ENCODE assay signal across 10 mouse cellular contexts in genomic region chr16:42908381-42908780, GRCm38 (mm10). TPM values are rescaled to one million over a fixed set of nuclear protein-coding genes. Genes with fewer than 3 reads are reported as not detected.
A peak's percentile ranks its signal among the peaks of the same experiment; 100 is the strongest.
DNase-seq lines count a peak whose midpoint lies in the region; ATAC-seq and TF ChIP-seq lines count a peak whose summit lies in the region.
"Had no signal": no experiment of that assay in that cellular context is flagged by ENCODE, and none has a peak within 500 bp of the region (broad histone marks: within the 10 kb centered on the region; RNA-seq: fewer than 3 reads in every experiment).

No protein-coding gene starts in this region.

- H3K9me3 ChIP-seq in hindbrain, embryonic 16.5 days (ENCODE audit: control insufficient read depth, low read length), result no peaks in the 10 kb centered on the region
- no peaks in the 10 kb centered on the region for H3K9me3 ChIP-seq in hindbrain, embryonic 11.5 days (ENCODE audit: control insufficient read depth, low read length)
- H3K9me3 ChIP-seq in lung, embryonic 14.5 days (ENCODE audit: low read depth, low read length), result no peaks in the 10 kb centered on the region
- no peaks in the 10 kb centered on the region for H3K9me3 ChIP-seq in forebrain, embryonic 15.5 days
- no peaks in the 10 kb centered on the region for H3K9me3 ChIP-seq in liver, postnatal 0 days (ENCODE audit: low read length)

- H3K4me1 ChIP-seq in hindbrain, embryonic 16.5 days (ENCODE audit: control insufficient read depth, insufficient read depth, low read depth, low read length), result no peaks in the 10 kb centered on the region
- no peaks in the 10 kb centered on the region for H3K4me1 ChIP-seq in hindbrain, embryonic 11.5 days (replicated peaks; ENCODE audit: control insufficient read depth, insufficient read depth, low read length)
- H3K4me1 ChIP-seq in lung, embryonic 14.5 days (ENCODE audit: insufficient read depth), result no peaks in the 10 kb centered on the region
- H3K4me1 ChIP-seq in forebrain, embryonic 15.5 days, result peaks cover 30% of the 10 kb centered on the region
- peaks cover 8% of the 10 kb centered on the region; the same call in 1 of the 2 replicates for H3K4me1 ChIP-seq in liver, postnatal 0 days (ENCODE audit: insufficient read depth)

- H3K36me3 ChIP-seq in hindbrain, embryonic 16.5 days (ENCODE audit: control insufficient read depth, insufficient read depth, low read length), result no peaks in the 10 kb centered on the region
- no peaks in the 10 kb centered on the region for H3K36me3 ChIP-seq in hindbrain, embryonic 11.5 days (ENCODE audit: control insufficient read depth, insufficient read depth, low read length)
- H3K36me3 ChIP-seq in lung, embryonic 14.5 days (ENCODE audit: insufficient read depth), result no peaks in the 10 kb centered on the region
- H3K36me3 ChIP-seq in forebrain, embryonic 15.5 days, result no peaks in the 10 kb centered on the region
- H3K36me3 ChIP-seq in liver, postnatal 0 days (replicated peaks; ENCODE audit: insufficient read depth, low read length), result no peaks in the 10 kb centered on the region

- DNase-seq in hindbrain, embryonic 11.5 days (ENCODE audit: low spot score), result no peak
- DNase-seq in lung, embryonic 14.5 days, result no peak
- no peak for DNase-seq in lung, postnatal 10 days
- no peak for DNase-seq in liver, postnatal 0 days
- DNase-seq in retina, postnatal 1 day, result no peak
- DNase-seq: cerebellum, postnatal 10 days; gastrocnemius, postnatal 25 days had no signal

- no peak overlapping the region for H3K27ac ChIP-seq in hindbrain, embryonic 16.5 days (ENCODE audit: low read depth, low read length)
- H3K27ac ChIP-seq in hindbrain, embryonic 11.5 days (ENCODE audit: low read depth, low read length), result no peak overlapping the region
- no peak overlapping the region for H3K27ac ChIP-seq in lung, embryonic 14.5 days (ENCODE audit: low read depth)
- no peak overlapping the region for H3K27ac ChIP-seq in forebrain, embryonic 15.5 days (replicated peaks)
- H3K27ac ChIP-seq in liver, postnatal 0 days (ENCODE audit: low read depth), result no peak overlapping the region

- TF ChIP-seq CTCF in lung, embryonic 14.5 days (IDR thresholded peaks at IDR 0.05; ENCODE audit: low read depth), result no peak
- TF ChIP-seq CTCF in liver, postnatal 0 days (IDR thresholded peaks at IDR 0.05; ENCODE audit: low read depth), result no peak

- no peaks in the 10 kb centered on the region for H3K27me3 ChIP-seq in hindbrain, embryonic 16.5 days (replicated peaks; ENCODE audit: control insufficient read depth, insufficient read depth, low read length)
- no peaks in the 10 kb centered on the region for H3K27me3 ChIP-seq in hindbrain, embryonic 11.5 days (ENCODE audit: control insufficient read depth, insufficient read depth, low read length)
- no peaks in the 10 kb centered on the region for H3K27me3 ChIP-seq in lung, embryonic 14.5 days (ENCODE audit: insufficient read depth, low read length)
- H3K27me3 ChIP-seq in forebrain, embryonic 15.5 days, result no peaks in the 10 kb centered on the region
- no peaks in the 10 kb centered on the region for H3K27me3 ChIP-seq in liver, postnatal 0 days (ENCODE audit: insufficient read depth, low read length)

- no peak for ATAC-seq in hindbrain, embryonic 16.5 days
- ATAC-seq in hindbrain, embryonic 11.5 days (ENCODE audit: low FRiP score), result no peak
- no peak for ATAC-seq in lung, embryonic 14.5 days (ENCODE audit: insufficient read depth)
- no peak for ATAC-seq in forebrain, embryonic 15.5 days (replicated peaks)
- no peak for ATAC-seq in liver, postnatal 0 days
- ATAC-seq: inflammation-experienced regulatory T-cells, adult 6 months had no signal

- peak overlapping the region; percentile 23; the same call in 1 of the 2 replicates for H3K4me2 ChIP-seq in hindbrain, embryonic 16.5 days (ENCODE audit: low read length)
- no peak overlapping the region for H3K4me2 ChIP-seq in hindbrain, embryonic 11.5 days (replicated peaks; ENCODE audit: low read depth, low read length)
- H3K4me2 ChIP-seq in lung, embryonic 14.5 days, result peak overlapping the region; percentile 52
- H3K4me2 ChIP-seq in forebrain, embryonic 15.5 days (replicated peaks), result peak overlapping the region; percentile 8; the same call in 1 of the 2 replicates
- H3K4me2 ChIP-seq in liver, postnatal 0 days (ENCODE audit: low read depth, low read length), result peak overlapping the region; percentile 70

- no peak overlapping the region for H3K9ac ChIP-seq in hindbrain, embryonic 16.5 days (ENCODE audit: low read depth, low read length)
- no peak overlapping the region for H3K9ac ChIP-seq in hindbrain, embryonic 11.5 days (ENCODE audit: low read depth, low read length)
- H3K9ac ChIP-seq in lung, embryonic 14.5 days, result no peak overlapping the region
- no peak overlapping the region for H3K9ac ChIP-seq in forebrain, embryonic 15.5 days (replicated peaks)
- no peak overlapping the region for H3K9ac ChIP-seq in liver, postnatal 0 days (replicated peaks)

- H3K4me3 ChIP-seq in hindbrain, embryonic 16.5 days (ENCODE audit: low read length), result no peak overlapping the region
- H3K4me3 ChIP-seq in hindbrain, embryonic 11.5 days (ENCODE audit: low read depth, low read length), result no peak overlapping the region
- H3K4me3 ChIP-seq in lung, embryonic 14.5 days (ENCODE audit: low read depth, low read length), result no peak overlapping the region
- 0 out of 2 replicates have a peak overlapping the region, but pooled peaks have one; percentile 6 for H3K4me3 ChIP-seq in forebrain, embryonic 15.5 days
- H3K4me3 ChIP-seq in liver, postnatal 0 days (ENCODE audit: low read depth, low read length), result peak overlapping the region; percentile 48

- TF ChIP-seq EP300 in liver, postnatal 0 days (IDR thresholded peaks at IDR 0.05; ENCODE audit: low read depth), result no peak

RNA-seq across cellular contexts. Expression of gene Zbtb20, which starts 32.7 kb away (rescaled TPM):
- 46.6 and 53.3 TPM in 2 replicates for polyA plus RNA-seq in hindbrain, embryonic 16.5 days (2015; fragmentation: Nextera tagmentation; extraction: Ambion mirVana)
- 47.9 and 64.1 TPM in 2 replicates for polyA plus RNA-seq in hindbrain, embryonic 11.5 days (2014; fragmentation: Nextera tagmentation; extraction: Ambion mirVana)
- polyA plus RNA-seq in lung, embryonic 14.5 days (2014; fragmentation: Nextera tagmentation; extraction: Ambion mirVana), result 17.6 and 20.2 TPM in 2 replicates
- 143 and 149 TPM in 2 replicates for polyA plus RNA-seq in forebrain, embryonic 15.5 days (2015; fragmentation: Nextera tagmentation; extraction: Ambion mirVana)
- polyA plus RNA-seq in liver, postnatal 0 days (2015; fragmentation: Nextera tagmentation; extraction: Ambion mirVana), result 7.9 and 9.2 TPM in 2 replicates

Comparison
In these comparisons a context has a peak if more than half of its experiments do, and no peak if none do; other contexts are left out.
1. H3K4me3 ChIP-seq: peak in forebrain, embryonic 15.5 days (single experiment) and liver, postnatal 0 days (single experiment); none in hindbrain, embryonic 16.5 days (single experiment), hindbrain, embryonic 11.5 days (single experiment) and lung, embryonic 14.5 days (single experiment).